Mouse (Mus musculus) spleen, adult 2 months (tissue): Measurements from ENCODE around the gene Rd3.

ENCODE experiments used
- CTCF ChIP-seq: fragments of 200-500 bp; IDR thresholded peaks from 2 replicates; pipeline ENCODE4 v1.5.1; 2011; ENCODE audit warnings: mild to moderate bottlenecking, inconsistent platforms; ENCODE audit not compliant: insufficient read depth, insufficient read length, insufficient replicate concordance; ENCODE audit errors: extremely low read depth
- POLR2A ChIP-seq: fragments of 200-500 bp; IDR thresholded peaks from 2 replicates; pipeline ENCODE4 v1.6.1; 2011; ENCODE audit warnings: low read depth, low read length, inconsistent platforms

DNA sequence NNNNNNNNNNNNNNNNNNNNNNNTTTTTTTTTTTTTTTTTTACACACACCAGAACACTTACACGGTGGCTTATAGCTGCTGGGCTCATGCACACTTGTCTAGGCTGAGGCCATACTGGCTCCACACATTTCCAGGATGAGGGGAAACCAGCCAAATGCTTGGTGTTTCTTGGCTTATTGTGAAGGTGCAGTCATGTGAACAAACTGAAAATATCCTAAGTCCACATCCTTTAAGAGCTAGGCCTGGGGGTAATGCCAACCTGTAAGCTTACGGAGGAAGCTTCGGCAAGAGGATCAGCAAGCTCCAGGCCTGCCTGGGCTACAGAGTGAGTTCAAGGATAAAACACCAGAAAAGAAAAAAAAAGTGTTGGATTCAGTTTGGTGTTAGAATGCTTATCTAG is 19.8 kb upstream of the Rd3 start:
- TF ChIP-seq POLR2A, result no peak
- no peak for TF ChIP-seq CTCF
